Mouse (Mus musculus): Measurements from ENCODE around the gene Obscn. TPM values are rescaled to one million over a fixed set of nuclear protein-coding genes. Genes with fewer than 3 reads are reported as not detected.

The Obscn gene
- polyA plus RNA-seq, 1 experiment from 2014 or later = 0.03 TPM

- no peak overlapping the region for H3K4me3 ChIP-seq (ENCODE audit: low read depth, low read length)
- WGBS = 64% methylated on average over 2 of the region's 2 CpGs
- no peaks in the 10 kb centered on the region for H3K36me3 ChIP-seq (ENCODE audit: control insufficient read depth, insufficient read depth, low read length)
Measured at GRCm38 (mm10) chr11:59165616-59166241, 29.5 kb upstream of the Obscn start.

GRCm38 (mm10) chr11:59164384-59164783 is 28.2 kb upstream of the Obscn start:
- ATAC-seq (ENCODE audit: low FRiP score) = no peak
- Histone ChIP-seq H3K27ac (ENCODE audit: low read depth, low read length) (no peak overlapping the region), H3K36me3 (ENCODE audit: control insufficient read depth, insufficient read depth, low read length) (no peaks in the 10 kb centered on the region), H3K4me3 (ENCODE audit: low read depth, low read length) (no peak overlapping the region), H3K4me2 (peak overlapping the region; percentile 50), H3K9me3 (ENCODE audit: control insufficient read depth, low read length) (no peaks in the 10 kb centered on the region), H3K27me3 (ENCODE audit: control insufficient read depth, insufficient read depth, low read length) (no peaks in the 10 kb centered on the region), H3K9ac (ENCODE audit: low read length) (no peak overlapping the region), H3K4me1 (ENCODE audit: control insufficient read depth, insufficient read depth, low read length) (peaks cover 8% of the 10 kb centered on the region)
- WGBS = 87% methylated on average over 9 of the region's 9 CpGs
- no peak for DNase-seq (ENCODE audit: low spot score, missing footprints)

More at GRCm38 (mm10) chr11:59165616-59166241, 29.5 kb upstream of the Obscn start:
- no peaks in the 10 kb centered on the region for H3K9me3 ChIP-seq (ENCODE audit: control insufficient read depth, low read length)
- DNase-seq (ENCODE audit: low spot score, missing footprints) = no peak
- no peak overlapping the region for H3K27ac ChIP-seq (ENCODE audit: low read depth, low read length)
- H3K27me3 ChIP-seq (ENCODE audit: control insufficient read depth, insufficient read depth, low read length) = no peaks in the 10 kb centered on the region
- H3K9ac ChIP-seq (ENCODE audit: low read length) = no peak overlapping the region
- ATAC-seq (ENCODE audit: low FRiP score) = no peak
- H3K4me1 ChIP-seq (ENCODE audit: control insufficient read depth, insufficient read depth, low read length) = peaks cover 8% of the 10 kb centered on the region
- no peak overlapping the region for H3K4me2 ChIP-seq

- H3K27ac ChIP-seq (ENCODE audit: low read depth, low read length) = peak within 1 kb of the TSS; percentile 85
- no peaks in the 10 kb centered on the region for H3K9me3 ChIP-seq (ENCODE audit: control insufficient read depth, low read length)
- H3K36me3 ChIP-seq (ENCODE audit: control insufficient read depth, insufficient read depth, low read length) = no peaks in the 10 kb centered on the region
- peak; percentile 99 for ATAC-seq (ENCODE audit: low FRiP score)
- H3K4me1 ChIP-seq (ENCODE audit: control insufficient read depth, insufficient read depth, low read length) = peaks cover 8% of the 10 kb centered on the region
- 3% methylated on average over 68 of the region's 68 CpGs for WGBS
- peak within 1 kb of the TSS; percentile 78 for H3K9ac ChIP-seq (ENCODE audit: low read length)
- peak within 1 kb of the TSS; percentile 64 for H3K4me2 ChIP-seq
- H3K27me3 ChIP-seq (ENCODE audit: control insufficient read depth, insufficient read depth, low read length) = no peaks in the 10 kb centered on the region
- H3K4me3 ChIP-seq (ENCODE audit: low read depth, low read length) = peak within 1 kb of the TSS; percentile 71
- peak; percentile 100 for DNase-seq (ENCODE audit: low spot score, missing footprints)
Measured at GRCm38 (mm10) chr11:59163255-59164236, 27.3 kb upstream of the Obscn start, which contains the start of gene Iba57. TSS of gene Iba57 (minus strand) at chr11:59163739.

GRCm38 (mm10) chr11:59162443-59163254 is 26.4 kb upstream of the Obscn start:
- Histone ChIP-seq H3K9me3 (ENCODE audit: control insufficient read depth, low read length) (no peaks in the 10 kb centered on the region), H3K27me3 (ENCODE audit: control insufficient read depth, insufficient read depth, low read length) (no peaks in the 10 kb centered on the region), H3K36me3 (ENCODE audit: control insufficient read depth, insufficient read depth, low read length) (peaks cover 4% of the 10 kb centered on the region; the same call in 1 of the 2 replicates), H3K4me1 (ENCODE audit: control insufficient read depth, insufficient read depth, low read length) (peaks cover 8% of the 10 kb centered on the region), H3K27ac (ENCODE audit: low read depth, low read length) (no peak overlapping the region), H3K9ac (ENCODE audit: low read length) (peak overlapping the region; percentile 43), H3K4me2 (peak overlapping the region; percentile 64), H3K4me3 (ENCODE audit: low read depth, low read length) (peak overlapping the region; percentile 71)
- WGBS = 63% methylated on average over 9 of the region's 9 CpGs
- ATAC-seq (ENCODE audit: low FRiP score) (no peak), DNase-seq (ENCODE audit: low spot score, missing footprints) (no peak)

GRCm38 (mm10) chr11:59161398-59161797 is 25.2 kb upstream of the Obscn start:
- ATAC-seq (ENCODE audit: low FRiP score) (no peak), DNase-seq (ENCODE audit: low spot score, missing footprints) (no peak)
- Histone ChIP-seq H3K27me3 (ENCODE audit: control insufficient read depth, insufficient read depth, low read length) (no peaks in the 10 kb centered on the region), H3K36me3 (ENCODE audit: control insufficient read depth, insufficient read depth, low read length) (peaks cover 4% of the 10 kb centered on the region; the same call in 1 of the 2 replicates), H3K4me1 (ENCODE audit: control insufficient read depth, insufficient read depth, low read length) (peaks cover 8% of the 10 kb centered on the region), H3K4me3 (ENCODE audit: low read depth, low read length) (no peak overlapping the region), H3K9ac (ENCODE audit: low read length) (no peak overlapping the region), H3K27ac (ENCODE audit: low read depth, low read length) (no peak overlapping the region), H3K9me3 (ENCODE audit: control insufficient read depth, low read length) (no peaks in the 10 kb centered on the region), H3K4me2 (no peak overlapping the region)
- WGBS = 76% methylated on average over 5 of the region's 5 CpGs

GRCm38 (mm10) chr11:59159558-59159957 is 23.4 kb upstream of the Obscn start:
- Histone ChIP-seq H3K27me3 (ENCODE audit: control insufficient read depth, insufficient read depth, low read length) (no peaks in the 10 kb centered on the region), H3K9ac (ENCODE audit: low read length) (no peak overlapping the region), H3K36me3 (ENCODE audit: control insufficient read depth, insufficient read depth, low read length) (peaks cover 4% of the 10 kb centered on the region; the same call in 1 of the 2 replicates), H3K27ac (ENCODE audit: low read depth, low read length) (no peak overlapping the region), H3K4me1 (ENCODE audit: control insufficient read depth, insufficient read depth, low read length) (peaks cover 8% of the 10 kb centered on the region), H3K4me3 (ENCODE audit: low read depth, low read length) (no peak overlapping the region), H3K9me3 (ENCODE audit: control insufficient read depth, low read length) (no peaks in the 10 kb centered on the region), H3K4me2 (no peak overlapping the region)
- no peak for DNase-seq (ENCODE audit: low spot score, missing footprints)
- WGBS = 84% methylated on average over 4 of the region's 4 CpGs
- no peak for ATAC-seq (ENCODE audit: low FRiP score)

- 97% methylated on average over 13 of the region's 13 CpGs for WGBS
- H3K36me3 ChIP-seq (ENCODE audit: control insufficient read depth, insufficient read depth, low read length) = peaks cover 4% of the 10 kb centered on the region; the same call in 1 of the 2 replicates
Measured at GRCm38 (mm10) chr11:59159099-59159498, 22.9 kb upstream of the Obscn start.

GRCm38 (mm10) chr11:59155900-59156299 is 19.7 kb upstream of the Obscn start:
- WGBS = 92% methylated on average over 5 of the region's 5 CpGs
- no peak for ATAC-seq (ENCODE audit: low FRiP score)
- Histone ChIP-seq H3K4me2 (no peak overlapping the region), H3K4me1 (ENCODE audit: control insufficient read depth, insufficient read depth, low read length) (no peaks in the 10 kb centered on the region), H3K4me3 (ENCODE audit: low read depth, low read length) (no peak overlapping the region), H3K27ac (ENCODE audit: low read depth, low read length) (no peak overlapping the region), H3K36me3 (ENCODE audit: control insufficient read depth, insufficient read depth, low read length) (peaks cover 4% of the 10 kb centered on the region; the same call in 1 of the 2 replicates), H3K27me3 (ENCODE audit: control insufficient read depth, insufficient read depth, low read length) (no peaks in the 10 kb centered on the region), H3K9ac (ENCODE audit: low read length) (no peak overlapping the region), H3K9me3 (ENCODE audit: control insufficient read depth, low read length) (no peaks in the 10 kb centered on the region)
- DNase-seq (ENCODE audit: low spot score, missing footprints) = no peak

More at GRCm38 (mm10) chr11:59159099-59159498, 22.9 kb upstream of the Obscn start:
- no peak for ATAC-seq (ENCODE audit: low FRiP score)
- Histone ChIP-seq H3K4me3 (ENCODE audit: low read depth, low read length) (no peak overlapping the region), H3K4me2 (no peak overlapping the region), H3K4me1 (ENCODE audit: control insufficient read depth, insufficient read depth, low read length) (peaks cover 6% of the 10 kb centered on the region), H3K9me3 (ENCODE audit: control insufficient read depth, low read length) (no peaks in the 10 kb centered on the region), H3K9ac (ENCODE audit: low read length) (no peak overlapping the region), H3K27me3 (ENCODE audit: control insufficient read depth, insufficient read depth, low read length) (no peaks in the 10 kb centered on the region), H3K27ac (ENCODE audit: low read depth, low read length) (no peak overlapping the region)
- no peak for DNase-seq (ENCODE audit: low spot score, missing footprints)
